Mouse (Mus musculus): ENCODE measurements around the gene Trp63. TPM values are rescaled to one million over a fixed set of nuclear protein-coding genes. Genes with fewer than 3 reads are reported as not detected.

The Trp63 gene
- polyA plus RNA-seq (2015; fragmentation: Illumina TruSeq; extraction: RNeasy Lipid Tissue Mini Kit (QIAGEN cat#74804); ENCODE audit: insufficient read depth, low read depth, low replicate concordance) = not detected

DNA sequence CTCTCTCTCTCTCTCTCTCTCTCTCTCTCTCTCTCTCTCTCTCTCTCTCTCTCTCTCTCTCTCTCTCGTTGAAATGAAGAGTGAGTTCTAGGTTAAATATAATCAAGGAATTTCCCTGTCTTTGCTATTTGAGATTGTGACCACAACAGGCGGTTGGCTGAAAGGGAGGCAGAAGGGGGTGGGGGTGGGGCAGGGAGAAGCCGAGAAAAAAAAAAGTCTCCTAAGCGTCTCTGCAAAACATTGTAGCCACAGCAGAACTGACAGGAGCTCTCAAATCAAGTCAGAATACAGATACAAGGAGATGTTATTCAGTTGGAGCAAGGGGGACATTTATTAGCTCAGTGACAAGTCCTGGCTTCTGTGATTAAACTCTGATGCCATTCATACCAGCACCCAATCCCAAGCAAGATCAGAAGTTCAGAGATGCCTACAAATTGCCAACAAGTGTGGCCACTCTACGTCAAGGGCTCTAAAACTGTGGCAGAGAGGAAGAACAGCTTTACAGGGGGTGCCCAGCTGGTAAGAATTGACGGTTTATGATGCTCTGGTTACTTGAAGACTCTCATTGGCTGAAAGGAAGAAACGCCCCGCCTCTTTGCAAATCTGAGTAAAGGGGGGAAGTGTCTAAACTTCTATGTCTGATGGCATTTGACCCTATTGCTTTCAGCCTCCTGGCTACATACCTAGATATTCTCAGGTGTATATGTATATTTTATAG is at the start of gene Trp63:
Trp63 (plus strand) TSS at position 233 of the 718 bp plus-strand sequence.

